Mouse (Mus musculus) lung, postnatal 0 days (tissue): ENCODE results near the gene Foxj2.

Experiments
- CTCF ChIP-seq: IDR thresholded peaks from 2 replicates; pipeline ENCODE4 v1.5.1; 2016; ENCODE audit warnings: antibody characterized with exemption, mild to moderate bottlenecking
- EP300 ChIP-seq: IDR thresholded peaks from 2 replicates; pipeline ENCODE4 v1.6.1; 2016; ENCODE audit warnings: antibody characterized with exemption, mild to moderate bottlenecking, control low read depth

DNA sequence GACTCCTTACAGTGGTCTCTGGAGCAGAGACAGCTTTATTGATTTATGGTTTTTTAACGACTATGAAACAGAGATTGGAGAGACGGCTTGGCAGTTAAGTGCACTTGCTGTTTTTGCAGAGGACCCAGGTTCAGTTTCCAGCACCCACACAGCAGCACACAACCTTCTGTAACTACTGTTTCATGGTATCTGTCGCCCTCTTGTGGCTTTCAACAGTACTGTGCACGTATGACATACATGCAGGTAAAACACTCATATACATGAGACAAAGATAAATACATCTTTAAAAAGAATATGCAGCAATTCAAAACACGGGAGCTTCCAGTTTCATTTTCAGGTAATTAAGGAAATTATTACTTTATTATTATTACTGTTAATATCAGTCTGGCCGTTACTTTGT is 42.7 kb downstream of the Foxj2 start:
- TF ChIP-seq CTCF (peak; percentile 42), EP300 (no peak)
